Mouse (Mus musculus) megakaryocyte progenitor cell, adult 5-6 weeks (primary cell): ENCODE measurements around the gene L3mbtl3. TPM values are rescaled to one million over a fixed set of nuclear protein-coding genes. Genes with fewer than 3 reads are reported as not detected.

ENCODE experiments used
- ATAC-seq: replicated peaks from 2 replicates; pipeline ENCODE4 v1.8.0; 2016; ENCODE audit warnings: mild to moderate bottlenecking, moderate TSS enrichment, inconsistent platforms; ENCODE audit not compliant: poor library complexity
- total RNA-seq, 2 experiments: library from RNA; stranded (forward) in 1 of 2; stranded (reverse) in 1 of 2; fragments of 157-497, 149-512 nt in 1 of 2; fragments of 200-1000 nt in 1 of 2; gene quantifications; 2 replicates each; pipeline versions ENCODE4 v1.2.3 to v1.2.4; 2015 to 2017

Gene L3mbtl3
- total RNA-seq, 2 experiments from 2014 or later = 26.8 to 27.5 TPM

DNA sequence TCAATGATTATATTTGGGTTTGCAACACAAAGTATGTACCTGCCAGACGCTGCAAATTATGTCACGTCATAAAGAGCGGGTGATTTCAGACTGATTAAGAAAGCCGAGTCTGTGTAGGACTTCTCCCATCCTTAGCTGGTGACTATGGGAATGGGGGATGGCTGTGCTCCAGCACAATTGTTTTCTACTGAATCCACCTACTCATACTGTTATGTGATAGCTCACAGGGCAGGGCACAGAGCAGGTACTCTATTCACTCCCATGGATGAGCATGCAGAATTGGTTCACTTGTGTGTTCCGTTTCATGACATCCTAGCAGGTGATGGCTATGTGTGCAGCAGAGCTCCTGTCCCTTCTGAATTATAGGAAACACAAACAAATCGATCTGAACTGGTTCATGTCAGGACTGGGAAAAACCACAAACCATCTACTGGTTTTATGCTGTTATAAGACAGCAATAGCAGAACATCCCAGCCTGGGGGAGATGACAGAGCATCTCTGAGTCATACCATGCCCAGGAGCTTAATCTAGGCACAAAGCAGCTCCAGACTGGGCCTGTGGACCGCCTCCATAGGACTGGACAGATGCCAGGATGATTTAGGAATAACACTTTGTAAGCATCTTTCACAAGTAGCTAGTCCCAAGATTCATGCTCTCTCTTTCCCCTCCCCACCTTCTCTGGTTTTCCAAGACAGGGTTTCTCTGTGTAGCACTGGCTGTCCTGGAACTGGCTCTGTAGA lies 126.2 kb downstream of the L3mbtl3 start:
- no peak for ATAC-seq

- no peak for ATAC-seq
These were observed 131.3 kb downstream of the L3mbtl3 start for GRCm38 (mm10) chr10:26244466-26244865.

- ATAC-seq = no peak
These were observed 132.6 kb downstream of the L3mbtl3 start for GRCm38 (mm10) chr10:26243203-26243602.

DNA sequence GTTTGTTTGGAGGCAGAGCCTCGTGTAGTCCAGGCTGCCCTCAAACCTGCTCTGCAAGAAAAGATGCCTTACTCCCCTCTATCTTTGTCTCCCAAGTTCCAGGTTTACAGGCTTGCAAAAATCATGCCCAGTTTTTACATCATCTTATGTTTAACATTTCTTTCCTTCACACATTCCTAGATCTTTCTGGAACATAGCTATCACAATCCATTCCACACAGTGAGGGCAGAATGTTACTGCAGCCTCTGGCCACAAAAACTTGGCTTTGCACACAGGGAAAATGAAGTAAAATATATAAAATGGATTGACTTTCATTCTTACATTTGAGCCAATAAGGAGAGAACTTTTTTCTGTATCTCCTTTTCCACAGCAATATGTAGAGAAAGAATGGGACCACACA lies 136.7 kb downstream of the L3mbtl3 start:
- ATAC-seq = no peak

DNA sequence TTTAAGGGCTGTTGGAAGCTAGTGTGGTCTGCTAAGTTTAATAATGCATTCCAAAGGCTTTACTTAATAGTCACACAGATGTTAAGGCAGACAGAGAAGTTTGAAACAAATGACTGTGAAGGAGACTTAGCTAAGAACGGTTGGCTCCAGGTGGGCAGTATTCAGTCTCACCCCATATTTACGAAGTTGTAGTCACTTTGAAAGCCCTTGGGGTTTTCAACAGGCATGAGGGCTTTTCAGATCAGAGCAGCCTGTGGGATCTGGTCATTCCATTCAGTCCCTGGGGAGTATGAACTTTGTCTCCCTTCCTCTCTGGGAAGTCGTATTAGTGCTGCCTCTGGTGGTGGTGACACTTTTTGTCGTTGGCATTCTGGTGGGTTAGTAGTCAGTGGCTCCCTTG lies 137.2 kb downstream of the L3mbtl3 start:
- no peak for ATAC-seq

- ATAC-seq = no peak
These were observed 143.6 kb downstream of the L3mbtl3 start for GRCm38 (mm10) chr10:26232071-26232653.

DNA sequence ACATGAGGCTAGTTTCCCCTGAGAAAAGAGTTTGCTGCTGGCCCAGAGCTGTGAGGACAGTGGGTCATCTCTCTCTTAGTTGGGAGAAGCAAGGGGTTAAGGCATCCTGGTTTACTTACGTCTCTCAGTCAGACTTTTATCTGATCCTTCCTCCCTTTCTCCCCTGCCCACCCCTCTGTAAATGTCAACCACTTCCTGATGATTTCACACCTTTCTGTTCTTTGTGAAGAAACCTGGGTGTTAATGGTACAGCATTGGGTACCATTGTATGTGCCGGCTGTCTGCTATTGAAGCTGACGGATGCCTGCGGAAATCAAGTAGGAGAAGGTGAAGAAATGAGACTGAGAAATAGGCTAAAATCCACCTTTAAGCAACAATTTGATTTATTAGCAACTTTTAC lies 146.3 kb downstream of the L3mbtl3 start, which contains the start of gene Samd3:
Samd3 (plus strand) TSS at position 220 of the 400 bp plus-strand sequence.
- no peak for ATAC-seq

DNA sequence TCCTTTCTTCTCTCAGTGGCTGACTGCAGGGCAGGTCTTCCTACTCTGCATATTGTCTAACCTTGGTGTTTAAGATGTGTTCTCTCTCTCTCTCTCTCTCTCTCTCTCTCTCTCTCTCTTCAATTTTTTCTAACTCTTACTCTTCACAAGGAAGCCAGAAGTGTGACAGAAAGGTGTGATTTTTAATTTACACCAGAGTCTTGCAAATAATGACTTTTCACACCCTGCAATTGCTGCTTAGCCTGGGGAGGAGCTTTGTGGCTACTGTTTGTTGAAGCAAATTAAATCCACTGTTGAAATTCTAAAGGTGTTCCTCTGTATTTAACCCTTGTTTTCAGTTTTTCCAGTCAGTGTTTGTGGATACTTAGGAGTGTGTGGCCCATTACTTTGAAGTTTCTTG lies 147.6 kb downstream of the L3mbtl3 start:
- no peak for ATAC-seq

GRCm38 (mm10) chr10:26226734-26227133 lies 149.0 kb downstream of the L3mbtl3 start:
- ATAC-seq = no peak

GRCm38 (mm10) chr10:26226241-26226640 lies 149.5 kb downstream of the L3mbtl3 start:
- no peak for ATAC-seq

Other genes with a start within 250 kb of the L3mbtl3 start
- 0.07 TPM in 1 of 2 replicates, not detected in the other for gene Samd3, start 146.3 kb downstream of the L3mbtl3 start, total RNA-seq (2015)
- gene Samd3, start 146.3 kb downstream of the L3mbtl3 start, total RNA-seq (2017) = 0.83 TPM in 1 of 2 replicates, not detected in the other